Mouse (Mus musculus): ENCODE data around the gene Paqr7.
"Not testable (repeated sequence)": the region's sequence is repeated elsewhere in the genome, so short reads cannot be mapped to it uniquely, and the experiment has no call there.

Paqr7 gene

DNA sequence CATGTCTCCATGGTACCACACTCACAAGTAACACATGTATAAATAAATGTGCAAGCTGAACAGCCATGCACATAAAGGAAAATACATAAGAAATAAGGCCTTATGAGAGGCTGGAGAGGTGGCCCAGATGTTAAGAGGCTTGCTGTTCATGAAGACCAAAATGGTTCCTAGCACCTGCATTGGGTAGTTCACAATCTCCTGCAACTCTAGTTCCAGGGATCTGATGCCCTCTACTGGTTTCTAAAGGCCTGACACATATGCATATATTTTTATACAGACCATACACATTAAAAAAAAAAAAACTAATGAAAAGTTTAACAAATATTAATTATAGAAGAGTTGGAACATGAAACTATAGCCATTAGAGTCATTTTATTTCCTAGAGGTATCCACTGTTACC lies 25.0 kb upstream of the Paqr7 start:
- no peak for DNase-seq (ENCODE audit: extremely low spot score, low read depth, low spot score)

DNA sequence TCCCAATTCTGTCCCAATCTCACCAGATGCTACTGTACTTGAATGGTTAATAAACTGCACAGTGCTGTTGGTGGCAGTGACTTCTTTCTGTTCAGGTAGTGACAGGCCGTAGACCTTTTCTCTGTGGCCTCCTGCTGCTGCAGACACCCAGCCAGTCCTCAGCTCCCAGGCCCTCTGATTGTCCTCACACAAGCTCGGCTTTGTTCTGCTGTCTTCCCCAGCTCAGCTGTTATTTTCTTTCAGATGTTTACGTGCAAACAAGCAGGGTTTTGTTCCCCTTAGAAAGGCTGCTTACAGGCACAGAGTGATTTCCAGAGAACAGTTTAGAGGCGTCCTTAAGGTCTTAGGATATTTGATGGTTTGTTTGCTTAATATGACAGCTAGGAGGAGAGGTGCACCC lies 22.7 kb upstream of the Paqr7 start:
- no peak for DNase-seq (ENCODE audit: extremely low spot score, low read depth, low spot score)

DNA sequence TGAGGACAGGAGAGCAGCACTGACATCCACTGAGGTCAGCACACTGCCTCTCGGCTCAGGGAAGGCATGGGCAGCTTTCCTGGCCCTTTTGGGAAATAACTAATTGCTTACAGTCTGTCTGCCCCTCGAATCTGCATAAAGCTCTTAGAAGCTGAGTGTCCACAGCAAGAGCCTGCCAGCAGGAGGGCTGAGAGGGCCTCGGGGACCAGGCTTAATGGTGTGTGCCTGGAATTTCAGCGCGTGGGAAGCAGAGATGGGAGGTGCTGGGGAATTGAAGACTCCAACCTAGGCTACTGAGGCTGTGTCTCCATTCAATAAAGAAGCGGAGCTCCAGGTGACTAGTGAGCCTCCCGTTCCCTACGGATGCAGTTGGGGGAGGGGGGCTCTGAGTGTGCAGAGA lies 22.3 kb upstream of the Paqr7 start:
- DNase-seq (ENCODE audit: extremely low spot score, low read depth, low spot score): no peak

DNA sequence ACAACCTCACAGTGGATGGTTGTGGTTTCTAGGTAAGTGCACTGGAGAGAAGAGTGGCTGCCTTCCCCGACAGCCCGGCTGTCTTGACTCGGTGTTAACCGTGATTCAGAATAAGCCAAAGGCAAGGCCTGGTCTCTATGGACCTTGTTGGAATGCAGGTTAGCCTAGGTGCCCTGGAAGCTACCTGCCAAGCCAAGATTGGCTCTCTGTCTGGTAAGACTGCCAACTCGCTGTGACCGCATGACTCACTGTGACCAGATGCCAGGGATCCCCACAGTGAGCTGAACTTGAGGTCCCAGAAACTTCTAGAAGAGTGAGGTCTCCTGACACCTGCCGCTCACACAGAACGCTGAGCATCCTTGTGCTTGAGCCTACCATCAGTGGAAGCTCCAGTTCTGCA lies 19.6 kb upstream of the Paqr7 start:
- no peak for DNase-seq (ENCODE audit: extremely low spot score, low read depth, low spot score)

DNA sequence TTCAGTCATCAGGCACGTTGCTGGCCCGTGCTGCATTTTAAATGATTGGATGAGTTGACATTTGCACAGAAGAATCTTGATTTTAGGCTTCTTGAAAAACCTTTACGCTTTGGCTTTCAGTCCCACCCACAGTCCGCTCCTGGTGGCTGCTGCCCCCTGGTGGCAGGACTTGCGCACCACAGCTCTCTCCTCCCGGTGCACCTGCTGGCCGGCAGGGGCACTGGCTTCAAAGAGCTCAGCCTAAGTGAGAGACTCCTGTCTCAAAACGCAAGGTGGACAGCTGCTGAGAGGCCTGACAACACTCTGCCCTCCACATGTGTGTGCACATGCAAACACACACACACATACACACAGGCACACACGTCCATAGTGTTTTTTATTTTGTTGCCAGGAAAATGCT lies 18.5 kb upstream of the Paqr7 start:
- no peak for DNase-seq (ENCODE audit: extremely low spot score, low read depth, low spot score)

DNA sequence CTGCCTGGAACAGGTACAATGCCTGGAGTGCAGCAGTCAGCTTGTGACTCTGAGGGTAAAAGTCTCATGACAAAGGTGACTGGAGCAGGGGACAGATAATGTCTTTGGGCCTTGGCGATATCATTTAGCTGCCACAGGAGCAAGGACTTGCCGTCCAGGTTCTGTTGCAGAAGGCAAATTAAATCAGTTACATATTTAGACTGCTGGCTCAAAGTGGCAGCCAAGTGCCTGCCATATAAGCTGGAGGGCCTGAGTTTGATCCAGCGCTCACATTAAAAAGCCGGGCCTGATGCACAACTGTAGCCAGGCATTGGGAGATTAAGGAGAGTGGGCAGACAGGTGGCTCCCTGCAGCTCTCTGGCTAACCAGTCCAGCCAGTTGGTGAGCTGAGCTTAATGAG lies 16.7 kb upstream of the Paqr7 start:
- DNase-seq (ENCODE audit: extremely low spot score, low read depth, low spot score): no peak

DNA sequence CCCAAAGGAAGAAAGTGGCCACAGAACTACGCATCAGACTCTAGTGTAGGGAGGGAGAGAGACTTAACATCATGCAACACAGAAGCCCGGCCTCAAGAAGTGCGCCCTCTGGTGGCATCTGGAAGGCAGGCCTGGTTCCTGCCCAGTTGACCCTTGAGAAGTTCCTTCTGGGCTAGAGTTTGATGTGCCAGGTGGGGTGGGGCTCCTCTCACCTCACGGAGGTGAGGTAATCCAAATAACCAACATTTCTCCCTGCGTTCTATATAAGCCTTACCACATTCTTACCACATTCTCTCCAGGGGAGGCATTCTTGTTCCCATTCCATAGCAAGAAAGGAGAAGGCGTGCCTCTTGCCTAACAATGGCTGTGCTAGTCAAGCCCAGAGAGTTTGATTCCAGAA lies 15.6 kb upstream of the Paqr7 start:
- no peak for DNase-seq (ENCODE audit: extremely low spot score, low read depth, low spot score)

DNA sequence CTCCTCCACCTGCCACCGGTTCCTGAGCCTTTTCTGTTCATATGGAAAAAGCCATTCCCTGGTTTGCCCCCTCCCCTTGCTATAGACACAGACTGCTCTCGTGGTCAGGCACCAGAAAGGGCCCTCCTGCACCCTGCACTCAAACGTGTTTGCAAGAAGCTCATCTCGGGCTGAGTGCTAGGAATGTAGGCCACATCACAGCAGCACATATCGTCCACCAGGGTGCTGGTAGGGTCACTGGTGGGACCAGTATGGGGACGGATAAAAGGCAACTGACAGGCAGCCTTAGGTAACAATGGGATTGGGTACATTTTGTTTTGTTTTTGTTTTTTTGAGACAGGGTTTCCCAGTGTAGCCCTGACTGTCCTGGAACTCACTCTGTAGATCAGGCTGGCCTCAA lies 15.2 kb upstream of the Paqr7 start:
- DNase-seq (ENCODE audit: extremely low spot score, low read depth, low spot score): no peak

DNA sequence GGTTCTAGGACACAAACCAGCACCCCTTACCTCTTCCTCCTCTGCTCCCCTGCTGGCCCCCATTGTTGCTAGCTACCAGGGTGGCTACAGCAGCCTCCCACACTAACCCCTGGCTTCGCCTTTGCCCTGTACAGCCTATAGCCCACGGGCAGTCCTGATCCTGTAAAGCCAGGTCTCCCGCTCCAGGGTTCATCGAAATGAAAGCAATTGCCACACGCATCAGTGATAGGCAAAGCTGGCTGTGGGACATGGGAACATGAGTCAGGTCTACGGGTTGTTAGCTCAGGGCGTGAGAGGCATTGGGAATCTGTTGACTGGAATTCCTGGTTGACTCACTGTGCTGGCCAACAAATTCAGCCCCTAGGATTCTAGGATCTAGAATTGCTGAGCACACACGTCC lies 14.1 kb upstream of the Paqr7 start:
- DNase-seq (ENCODE audit: extremely low spot score, low read depth, low spot score): no peak

DNA sequence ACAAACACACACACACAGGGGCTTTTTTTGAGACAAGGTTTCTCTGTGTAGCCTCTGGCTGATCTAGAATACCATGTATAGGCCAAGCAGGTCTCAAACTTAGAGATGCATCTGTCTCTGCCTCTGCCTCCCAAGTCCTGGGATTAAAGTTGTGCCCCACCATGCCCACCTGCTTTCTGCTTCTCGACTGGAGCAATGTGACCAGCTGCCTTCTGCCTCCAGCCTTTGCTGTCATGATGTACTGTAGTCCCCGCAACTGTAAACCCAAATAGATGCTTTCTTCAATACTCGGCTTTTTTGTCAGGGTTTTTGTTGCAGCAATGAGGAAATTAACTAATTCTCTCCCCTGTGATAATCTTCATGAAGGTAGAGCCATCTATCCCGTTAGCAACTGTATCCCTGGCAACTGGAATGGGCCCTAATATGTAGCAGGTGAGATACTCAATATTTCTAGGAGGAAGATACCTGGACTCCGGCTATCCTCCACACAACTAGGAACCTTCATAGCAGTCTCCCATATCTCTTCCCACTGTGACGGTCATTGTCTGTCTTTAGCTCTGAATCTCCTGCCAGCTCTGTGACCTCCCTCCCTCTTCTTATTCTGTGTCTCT lies 13.3 kb upstream of the Paqr7 start:
- DNase-seq (ENCODE audit: extremely low spot score, low read depth, low spot score): no peak

DNA sequence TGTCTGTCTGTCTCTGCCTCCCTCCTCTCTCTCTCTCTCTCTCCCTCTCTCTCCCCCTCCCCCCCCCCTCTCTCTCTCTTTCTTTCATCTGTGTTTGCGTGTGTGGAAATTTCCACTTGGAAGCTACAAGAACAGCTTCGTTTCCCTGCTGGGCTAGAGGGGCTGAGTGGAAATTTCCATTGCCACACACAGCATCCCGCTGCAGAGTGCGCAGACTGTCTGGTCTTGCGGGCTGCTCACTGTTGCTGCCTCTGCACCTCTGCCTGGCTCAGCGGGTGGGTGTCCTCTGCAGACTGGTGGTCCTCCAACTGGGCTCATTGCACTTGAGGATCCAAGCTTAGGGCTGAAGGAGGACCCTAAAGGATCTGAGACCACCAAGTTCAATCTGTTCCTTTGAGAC lies 12.8 kb upstream of the Paqr7 start:
- DNase-seq (ENCODE audit: extremely low spot score, low read depth, low spot score): no peak

DNA sequence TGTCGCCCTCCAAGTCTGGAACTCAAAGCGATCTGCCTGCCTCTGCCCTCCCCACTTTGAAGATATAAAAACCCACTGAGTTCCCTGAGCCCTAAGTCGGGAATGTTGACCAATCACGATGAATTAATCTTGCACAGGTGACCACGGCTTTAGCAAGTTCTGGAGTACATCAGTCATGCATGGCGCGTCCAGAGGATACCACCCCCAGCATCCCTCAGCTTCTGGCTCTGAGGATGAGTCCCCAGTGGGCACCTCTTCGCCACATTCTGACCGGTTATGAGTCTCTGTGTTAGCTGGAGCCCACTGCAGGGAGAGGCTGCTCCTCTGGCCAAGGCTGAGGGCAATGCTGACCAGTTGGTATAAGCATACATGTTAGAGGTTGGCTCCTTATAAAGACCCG lies 12.3 kb upstream of the Paqr7 start:
- no peak for DNase-seq (ENCODE audit: extremely low spot score, low read depth, low spot score)

DNA sequence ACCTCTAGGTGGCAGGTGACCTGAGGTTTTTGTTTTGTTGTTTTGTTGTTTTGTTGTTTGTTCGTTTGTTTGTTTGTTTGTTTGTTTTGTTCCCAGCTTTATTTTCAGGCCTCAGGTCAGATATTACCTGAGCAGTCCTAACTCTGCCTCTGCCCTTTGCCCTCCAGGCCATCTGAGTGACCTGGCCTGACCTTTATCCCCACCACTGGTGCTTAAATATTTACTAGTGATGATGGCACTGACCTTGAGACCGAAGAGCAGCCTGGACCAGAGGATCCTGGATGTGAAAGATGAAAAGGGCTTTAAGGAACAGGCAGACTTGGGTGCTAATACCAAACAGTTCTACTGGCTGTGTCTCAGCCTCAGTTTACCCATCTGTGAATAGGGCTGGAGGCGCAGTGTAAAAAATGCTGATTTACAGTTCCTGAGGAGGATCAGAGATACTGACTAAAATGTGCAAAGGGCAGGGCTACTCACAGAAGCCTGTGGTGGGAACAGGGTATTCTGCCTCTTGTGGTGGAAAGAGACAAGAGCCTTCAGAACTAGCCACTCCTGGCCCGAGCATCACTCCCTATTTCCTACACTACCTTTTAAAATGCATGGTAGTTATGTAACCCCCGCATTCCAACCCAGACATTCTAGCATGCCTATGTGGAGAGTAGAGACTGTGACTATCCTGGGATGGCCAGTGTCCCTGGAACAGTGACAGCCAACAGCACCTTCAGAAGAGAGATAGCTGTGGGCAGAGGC lies 11.2 kb upstream of the Paqr7 start:
- no peak for DNase-seq (ENCODE audit: extremely low spot score, low read depth, low spot score)

DNA sequence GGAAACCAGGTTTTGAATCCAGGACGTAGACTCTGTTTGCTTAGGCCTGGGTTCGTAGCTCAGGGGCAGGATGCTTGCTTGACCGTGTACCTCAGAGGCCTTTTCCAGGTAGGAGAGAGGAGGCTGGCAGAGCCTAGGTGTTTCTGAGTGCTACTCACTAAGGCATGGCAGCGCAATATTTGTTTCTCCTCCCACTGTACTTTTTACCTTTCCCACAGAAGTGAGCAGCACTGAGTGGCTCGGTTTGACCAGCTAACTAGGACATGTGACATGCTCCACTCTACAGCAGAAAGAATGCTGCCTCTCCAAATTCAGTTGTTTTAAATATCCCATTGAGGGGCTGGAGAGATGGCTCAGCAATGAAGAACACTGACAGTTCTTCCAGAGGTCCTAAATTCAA lies 8.3 kb upstream of the Paqr7 start:
- DNase-seq (ENCODE audit: extremely low spot score, low read depth, low spot score): no peak

DNA sequence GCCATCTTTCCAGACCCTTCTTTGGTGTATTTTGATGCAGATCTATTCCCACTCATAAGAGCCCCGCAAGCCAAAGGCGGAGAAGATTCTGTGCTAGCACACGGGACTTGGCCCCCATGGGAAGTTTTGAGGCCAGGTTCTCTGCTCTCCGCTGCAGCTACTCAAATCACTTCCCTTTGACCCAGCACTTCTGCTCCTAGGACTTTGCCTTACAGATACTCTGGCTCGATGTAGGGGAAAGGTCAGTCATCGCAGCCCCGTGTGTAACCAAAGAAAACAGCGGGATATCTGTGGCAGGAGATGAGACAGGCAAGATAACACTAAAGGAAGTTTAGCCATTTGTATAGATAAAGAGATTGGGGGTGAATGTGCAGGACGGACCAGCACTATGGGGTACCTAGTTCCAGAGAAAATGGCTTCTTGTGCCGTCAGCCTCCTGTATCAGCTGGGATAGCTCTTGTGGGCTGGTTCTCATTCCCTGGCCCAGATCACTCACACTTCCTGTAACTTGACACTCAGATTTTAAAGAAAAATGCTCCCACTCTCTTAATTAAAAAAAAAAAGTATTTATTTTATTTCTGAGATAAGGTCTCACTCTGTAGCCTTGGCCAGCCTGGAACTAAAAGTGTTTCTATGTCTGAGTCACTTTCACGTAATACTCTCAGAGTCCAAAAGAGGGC lies 6.4 kb upstream of the Paqr7 start:
- no peak for DNase-seq (ENCODE audit: extremely low spot score, low read depth, low spot score)

DNA sequence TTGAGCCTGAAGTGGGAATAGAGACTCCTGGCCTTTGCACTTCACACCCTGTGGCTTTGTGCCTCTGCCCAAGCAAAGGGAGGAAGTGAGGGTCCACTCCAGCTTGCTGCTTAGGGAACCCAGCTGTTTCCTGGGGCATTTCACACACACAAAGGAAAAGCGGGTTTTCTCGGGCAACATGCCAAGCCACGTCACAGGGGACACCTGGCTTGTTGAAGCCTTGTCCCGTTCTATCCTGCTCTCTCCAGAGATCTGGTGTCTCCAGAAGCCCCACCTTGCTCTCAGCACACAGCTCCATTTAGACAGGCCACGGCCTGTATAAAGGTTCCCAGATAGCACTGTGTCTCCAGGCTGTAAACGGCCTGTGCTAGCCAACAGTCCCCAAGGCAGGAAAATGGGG lies 4.8 kb upstream of the Paqr7 start:
- no peak for DNase-seq (ENCODE audit: extremely low spot score, low read depth, low spot score)

DNA sequence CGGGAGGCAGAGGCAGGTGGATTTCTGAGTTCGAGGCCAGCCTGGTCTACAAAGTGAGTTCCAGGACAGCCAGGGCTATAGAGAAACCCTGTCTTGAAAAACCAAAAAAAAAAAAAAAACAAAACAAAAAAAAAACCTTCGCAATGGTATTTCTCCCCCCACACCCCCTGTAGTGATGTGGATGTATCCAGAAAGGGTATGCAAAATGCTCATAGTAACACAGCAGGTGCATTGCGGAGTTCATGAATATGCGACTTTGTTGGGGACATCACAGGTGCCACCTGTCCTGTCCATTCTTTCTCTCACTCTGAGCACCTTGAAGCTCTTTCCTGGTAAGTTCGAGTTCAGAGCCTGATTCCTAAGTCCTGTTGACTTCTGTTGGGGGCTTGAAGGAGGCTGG lies 2.3 kb upstream of the Paqr7 start:
- not testable (repeated sequence) for DNase-seq (ENCODE audit: extremely low spot score, low read depth, low spot score)

DNA sequence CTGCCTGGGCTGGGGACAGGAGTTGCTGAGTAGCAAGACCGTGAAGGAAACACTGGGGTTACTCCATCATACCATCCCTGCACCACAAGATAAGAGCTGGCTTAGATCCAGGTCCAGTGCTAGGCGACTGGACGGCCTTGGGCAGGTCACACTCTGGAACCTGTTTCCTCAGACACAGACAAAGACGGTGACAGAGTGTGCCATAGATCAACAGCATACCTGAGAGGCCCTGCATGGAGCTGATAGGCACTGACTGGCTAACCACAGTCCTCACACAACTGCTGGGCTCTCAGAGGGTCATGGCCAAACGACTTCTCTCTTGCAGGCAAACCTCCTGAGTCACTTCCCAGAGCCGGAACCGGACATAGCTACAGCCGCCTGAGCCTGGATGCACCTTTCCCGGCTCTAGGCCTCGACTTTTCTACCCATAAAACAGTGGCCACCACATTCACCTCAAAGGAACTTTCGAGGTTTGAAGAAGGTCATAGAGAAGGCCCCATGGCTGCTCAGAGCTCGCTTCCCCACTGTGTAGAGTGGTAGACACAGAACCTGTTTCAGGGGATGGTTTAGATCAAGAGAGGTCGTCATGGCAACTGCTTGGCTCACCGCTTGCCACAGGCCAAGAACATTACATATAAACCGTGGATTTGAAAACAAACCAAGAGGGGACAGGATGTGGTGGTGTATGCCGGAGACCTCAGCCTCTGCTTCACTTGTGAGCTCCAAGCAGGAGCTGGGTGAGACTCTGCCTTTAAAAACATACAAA lies 1.5 kb upstream of the Paqr7 start:
- no peak for DNase-seq (ENCODE audit: extremely low spot score, low read depth, low spot score)

DNA sequence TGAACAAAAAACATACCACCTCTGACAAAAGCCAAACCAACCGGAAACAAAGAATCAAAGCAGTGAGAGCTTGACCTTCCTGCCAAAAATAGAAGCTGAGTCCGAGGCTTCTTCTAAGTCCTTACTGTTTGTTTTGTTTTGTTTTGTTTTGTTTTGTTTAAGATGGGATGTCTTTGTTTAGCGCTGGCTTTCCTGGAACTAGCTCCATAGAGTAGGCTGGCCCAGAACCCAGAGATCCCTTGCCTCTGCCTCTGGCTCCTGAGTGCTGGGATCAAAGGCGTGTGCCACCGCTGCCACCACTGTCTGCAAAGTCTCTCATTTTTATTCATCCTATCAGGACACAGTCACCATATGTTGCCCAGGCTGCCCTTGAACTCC lies 962 bp upstream of the Paqr7 start:
- no peak for DNase-seq (ENCODE audit: extremely low spot score, low read depth, low spot score)

DNA sequence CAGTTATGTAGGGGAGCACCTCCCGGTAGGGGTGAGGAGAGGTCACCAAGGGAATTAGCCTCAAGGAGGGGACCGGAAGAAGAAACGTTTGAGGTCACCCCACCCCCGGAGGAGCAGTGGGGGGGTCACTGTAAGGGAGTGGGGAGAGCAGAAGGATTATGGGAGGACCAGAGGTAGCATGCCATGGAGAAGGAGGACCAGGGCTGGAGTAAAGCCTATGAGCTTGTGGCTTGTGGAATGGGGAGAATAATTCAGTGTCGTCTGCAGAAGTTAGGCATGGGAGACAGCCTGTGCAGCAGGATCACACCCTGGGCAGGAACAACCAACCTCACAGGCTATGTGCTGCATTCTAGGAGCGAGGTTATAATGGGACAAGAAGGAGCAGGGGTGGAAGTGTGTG lies 726 bp downstream of the Paqr7 start:
- no peak for DNase-seq (ENCODE audit: extremely low spot score, low read depth, low spot score)

DNA sequence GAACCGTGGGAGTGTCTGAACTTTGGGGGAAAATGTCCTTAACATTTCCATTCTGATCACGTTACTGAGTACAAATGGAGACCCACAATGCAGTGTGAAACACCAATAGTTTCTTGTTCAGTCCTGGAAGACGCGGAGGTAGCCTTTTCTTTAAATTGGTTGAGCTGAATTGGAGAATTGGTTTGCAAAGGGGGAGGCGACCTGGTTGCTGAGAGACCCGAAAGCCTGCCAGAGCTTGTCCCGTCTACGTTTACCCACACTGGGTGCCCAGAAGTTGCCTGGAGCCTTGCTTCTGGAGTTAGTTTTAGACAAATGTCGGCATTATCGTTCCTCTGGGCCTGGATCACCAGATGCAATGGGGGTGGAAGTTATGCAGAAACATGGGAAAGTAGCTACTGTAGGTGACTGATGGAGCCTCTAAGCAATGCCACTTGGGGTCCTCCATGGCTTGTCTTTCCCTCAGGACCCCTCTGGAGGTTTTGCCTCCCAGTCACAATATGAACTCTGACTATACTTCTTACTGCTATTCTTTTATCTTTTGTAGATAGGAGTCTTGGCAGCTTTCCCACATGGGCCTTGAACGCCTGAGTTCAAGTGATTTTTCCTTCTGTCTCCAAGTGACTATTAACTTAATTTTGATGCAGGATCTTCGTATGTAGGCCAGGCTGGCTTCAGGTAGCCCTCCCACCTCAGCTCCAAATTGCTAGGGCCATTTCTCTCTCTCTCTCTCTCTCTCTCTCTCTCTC lies 1.7 kb downstream of the Paqr7 start:
- no peak for DNase-seq (ENCODE audit: extremely low spot score, low read depth, low spot score)
